17 mouse cellular contexts compared by ENCODE assay signal in the genomic region with DNA sequence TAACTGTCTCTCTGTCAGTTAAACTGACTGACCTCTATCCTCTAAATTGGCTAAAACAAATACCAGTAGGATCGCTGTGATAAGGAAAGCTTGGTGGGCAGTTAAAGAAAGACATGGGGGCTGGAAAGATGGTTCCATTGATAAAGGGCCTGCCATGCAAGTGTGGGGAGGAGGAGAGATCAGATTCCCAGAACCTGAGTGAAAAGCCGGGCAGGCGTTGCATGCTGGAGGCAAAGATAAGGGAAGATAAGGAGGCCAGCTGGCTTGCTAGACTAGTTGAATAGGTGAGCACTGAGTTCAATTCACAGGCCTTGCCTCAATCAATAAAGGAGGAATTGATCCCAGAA.
A peak's percentile ranks its signal among the peaks of the same experiment; 100 is the strongest.
DNase-seq lines count a peak whose midpoint lies in the region; ATAC-seq lines count a peak whose summit lies in the region.
"Had no signal": no experiment of that assay in that cellular context is flagged by ENCODE, and none has a peak within 500 bp of the region (broad histone marks: within the 10 kb centered on the region; RNA-seq: fewer than 3 reads in every experiment).

No protein-coding gene starts in this region.

- H3K4me2 ChIP-seq in hindbrain, embryonic 13.5 days, result no peak overlapping the region
- peak overlapping the region; percentile 4; the same call in 1 of the 2 replicates for H3K4me2 ChIP-seq in liver, embryonic 11.5 days
- H3K4me2 ChIP-seq: embryonic facial prominence, embryonic 13.5 days; midbrain, embryonic 13.5 days; neural tube, embryonic 13.5 days had no signal

- H3K27ac ChIP-seq in hindbrain, embryonic 10.5 days, result peak overlapping the region; percentile 40; the same call in 1 of the 2 replicates
- no peak overlapping the region for H3K27ac ChIP-seq in hindbrain, embryonic 13.5 days
- H3K27ac ChIP-seq in liver, embryonic 11.5 days (ENCODE audit: low read depth, low read length), result no peak overlapping the region
- H3K27ac ChIP-seq: embryonic facial prominence, embryonic 13.5 days; gastrocnemius, adult 2 months; midbrain, embryonic 13.5 days; neural tube, embryonic 13.5 days had no signal

- no peaks in the 10 kb centered on the region for H3K27me3 ChIP-seq in hindbrain, embryonic 10.5 days (ENCODE audit: insufficient read depth, poor library complexity, severe bottlenecking)
- no peaks in the 10 kb centered on the region for H3K27me3 ChIP-seq in hindbrain, embryonic 13.5 days
- no peaks in the 10 kb centered on the region for H3K27me3 ChIP-seq in liver, embryonic 11.5 days (replicated peaks; ENCODE audit: control insufficient read depth, insufficient read depth, low read length)
- H3K27me3 ChIP-seq: embryonic facial prominence, embryonic 13.5 days; midbrain, embryonic 13.5 days; neural tube, embryonic 13.5 days had no signal

- WGBS in hindbrain, embryonic 10.5 days, result 52% methylated on average over 3 of the region's 3 CpGs
- WGBS in hindbrain, embryonic 13.5 days, result 66% methylated on average over 3 of the region's 3 CpGs
- 21% methylated on average over 3 of the region's 3 CpGs for WGBS in liver, embryonic 11.5 days

- H3K9ac ChIP-seq in hindbrain, embryonic 13.5 days, result no peak overlapping the region
- H3K9ac ChIP-seq in liver, embryonic 11.5 days (ENCODE audit: low read depth, low read length), result no peak overlapping the region
- H3K9ac ChIP-seq: embryonic facial prominence, embryonic 13.5 days; midbrain, embryonic 13.5 days; neural tube, embryonic 13.5 days had no signal

- H3K9me3 ChIP-seq in hindbrain, embryonic 10.5 days, result no peaks in the 10 kb centered on the region
- H3K9me3 ChIP-seq in hindbrain, embryonic 13.5 days, result no peaks in the 10 kb centered on the region
- H3K9me3 ChIP-seq in liver, embryonic 11.5 days (ENCODE audit: control insufficient read depth, low read length), result no peaks in the 10 kb centered on the region
- H3K9me3 ChIP-seq: embryonic facial prominence, embryonic 13.5 days; midbrain, embryonic 13.5 days; neural tube, embryonic 13.5 days had no signal

- no peak for DNase-seq in hindbrain, embryonic 10.5 days (ENCODE audit: low spot score)
- peak; percentile 62 for DNase-seq in c-Kit-negative CD71-positive TER-119-positive erythroid progenitor cells, embryonic 14.5 days (ENCODE audit: low read depth, low spot score)
- DNase-seq in liver, embryonic 11.5 days (ENCODE audit: low spot score), result no peak
- DNase-seq in layer of hippocampus, adult 18-20 months (ENCODE audit: low spot score in 2 of 2), result no peak
- DNase-seq in ovary, postnatal 14 days (ENCODE audit: low spot score), result no peak
- DNase-seq: B cell, adult 2 months; cerebellum, adult 9-10 months; gastrocnemius, adult 2 months; kidney, adult 11 months; layer of hippocampus, postnatal 36 days; thymus, postnatal 36 days had no signal

- no peaks in the 10 kb centered on the region for H3K36me3 ChIP-seq in hindbrain, embryonic 10.5 days
- no peaks in the 10 kb centered on the region for H3K36me3 ChIP-seq in hindbrain, embryonic 13.5 days
- no peaks in the 10 kb centered on the region for H3K36me3 ChIP-seq in liver, embryonic 11.5 days (ENCODE audit: control insufficient read depth, insufficient read depth, low read length)
- H3K36me3 ChIP-seq: embryonic facial prominence, embryonic 13.5 days; midbrain, embryonic 13.5 days; neural tube, embryonic 13.5 days had no signal

- no peak for ATAC-seq in hindbrain, embryonic 13.5 days (ENCODE audit: low FRiP score)
- peak; percentile 71 for ATAC-seq in liver, embryonic 11.5 days (replicated peaks; ENCODE audit: low FRiP score)
- peak; percentile 28 for ATAC-seq in megakaryocyte-erythroid progenitor cell, adult 5-6 weeks (replicated peaks; ENCODE audit: low FRiP score, low TSS enrichment, poor library complexity, severe bottlenecking)
- ATAC-seq: lung, postnatal 0 days; midbrain, embryonic 13.5 days had no signal

- peaks cover 21% of the 10 kb centered on the region for H3K4me1 ChIP-seq in hindbrain, embryonic 10.5 days (replicated peaks)
- H3K4me1 ChIP-seq in hindbrain, embryonic 13.5 days (replicated peaks), result no peaks in the 10 kb centered on the region; the same call in 1 of the 2 replicates
- peaks cover 33% of the 10 kb centered on the region for H3K4me1 ChIP-seq in liver, embryonic 11.5 days (replicated peaks; ENCODE audit: control insufficient read depth, insufficient read depth, low read length)
- H3K4me1 ChIP-seq: embryonic facial prominence, embryonic 13.5 days; neural tube, embryonic 13.5 days had no signal

- no peak overlapping the region for H3K4me3 ChIP-seq in hindbrain, embryonic 10.5 days
- H3K4me3 ChIP-seq in hindbrain, embryonic 13.5 days, result no peak overlapping the region
- H3K4me3 ChIP-seq in liver, embryonic 11.5 days (ENCODE audit: low read depth, low read length), result no peak overlapping the region
- H3K4me3 ChIP-seq: embryonic facial prominence, embryonic 13.5 days; gastrocnemius, adult 2 months; midbrain, embryonic 13.5 days; neural tube, embryonic 13.5 days had no signal
